Mouse (Mus musculus) spleen, embryonic (tissue): ENCODE measurements around the gene Emc9.

Experiments used
- CTCF ChIA-PET: fragments of 350-600 bp; sonication (Branson Sonifier 250); formaldehyde crosslinking; loops from one replicate; lab custom pipeline; 2022; lab: Charles Lee

Gene Emc9

GRCm38 (mm10) chr14:55563249-55563648, 21.9 kb downstream of the Emc9 start:
- CTCF ChIA-PET, result no interaction called here

DNA sequence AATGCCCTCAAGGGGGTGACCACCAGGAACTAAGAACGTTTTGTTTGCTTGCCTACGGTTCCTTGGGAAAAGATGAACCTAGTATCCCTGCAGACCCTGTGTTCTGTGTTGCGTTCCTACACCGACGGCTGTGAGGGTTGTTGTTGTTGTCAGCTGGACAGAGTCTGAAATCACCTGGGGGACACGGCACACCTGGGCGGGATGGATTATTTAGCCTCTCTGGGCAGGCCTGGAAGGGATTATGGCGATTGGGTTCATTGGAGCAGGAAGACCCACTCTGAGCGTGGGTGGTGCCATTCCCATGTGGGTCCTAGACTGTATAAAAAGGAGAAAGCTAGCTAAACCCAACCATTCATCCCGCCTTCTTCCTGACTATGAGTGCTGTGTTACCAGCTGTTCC, 23.2 kb downstream of the Emc9 start:
- CTCF ChIA-PET, result interaction anchor here (0.5 kb wide), 1 partner anchor 10 kb away, joined by 18 read pairs; no protein-coding TSS in a partner anchor

- CTCF ChIA-PET, result interaction anchor here (0.7 kb wide), 1 partner anchor 25 kb away, joined by 3 read pairs; the partner anchor contains the start of gene Emc9
Measured at GRCm38 (mm10) chr14:55560202-55561073, 24.7 kb downstream of the Emc9 start, which contains the start of gene A730061H03Rik. Gene A730061H03Rik, minus strand, starts transcription at chr14:55560406.

DNA sequence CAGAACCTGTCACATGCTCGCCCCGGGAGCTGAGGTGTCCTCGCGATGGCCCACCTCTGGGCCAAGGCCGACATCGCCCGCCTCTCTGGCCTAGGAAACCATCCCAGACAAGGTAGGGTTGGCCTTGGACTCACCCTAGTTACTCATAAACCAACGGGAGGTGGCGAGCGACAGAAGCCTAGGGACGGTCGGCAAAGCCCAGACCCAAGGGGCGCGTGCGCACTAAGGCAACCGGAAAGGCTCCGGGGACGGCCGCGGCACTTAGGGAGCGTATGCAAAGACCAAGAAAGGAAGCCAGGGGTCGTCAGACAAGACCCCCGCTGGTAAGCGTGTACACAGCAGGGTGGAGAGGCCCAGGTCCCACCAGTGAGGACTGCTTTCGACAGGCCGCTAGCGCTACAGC, 25.3 kb downstream of the Emc9 start, which contains the start of gene Dcaf11:
Gene Dcaf11 (plus strand): TSS at position 208 of the 403 bp plus-strand sequence.
- CTCF ChIA-PET, result no interaction called here

DNA sequence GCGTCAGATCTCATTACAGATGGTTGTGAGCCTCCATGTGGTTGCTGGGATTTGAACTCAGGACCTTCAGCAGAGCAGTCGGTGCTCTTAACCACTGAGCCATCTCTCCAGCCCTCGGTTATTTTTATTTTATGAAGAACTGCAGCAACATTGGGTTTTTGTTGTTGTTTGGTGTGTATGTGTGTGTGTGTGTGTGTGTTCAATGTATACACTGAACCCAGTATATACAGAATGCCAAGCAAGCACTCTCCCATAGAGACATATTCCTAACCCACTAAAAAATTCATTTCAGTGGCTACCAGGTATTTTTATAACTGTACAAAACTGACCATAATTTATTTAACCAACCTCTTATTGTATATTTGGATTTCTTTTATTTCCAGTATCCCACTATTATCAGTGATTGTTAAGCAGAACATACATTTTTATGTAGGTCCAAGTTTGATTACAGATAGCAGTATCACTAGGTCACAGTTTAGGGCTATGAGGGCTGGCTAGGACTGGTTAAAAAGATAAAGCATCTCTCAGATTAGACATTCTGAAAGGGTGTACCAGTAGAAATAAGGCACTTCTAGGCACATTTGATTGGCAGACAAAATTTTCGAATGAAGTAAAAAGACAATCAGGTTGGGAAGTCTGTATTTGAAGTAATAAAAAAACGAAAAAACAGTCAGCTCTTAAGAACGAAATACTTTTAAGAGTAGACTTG, 26.2 kb downstream of the Emc9 start:
- CTCF ChIA-PET, result interaction anchor here (0.7 kb wide), 1 partner anchor 189 kb away, joined by 4 read pairs; no protein-coding TSS in a partner anchor

- CTCF ChIA-PET, result interaction anchor here (0.7 to 0.9 kb wide), 4 partner anchors 22 to 62 kb away, joined by 3 to 4 read pairs (median 3); no protein-coding TSS in a partner anchor
Measured at GRCm38 (mm10) chr14:55557587-55557986, 27.5 kb downstream of the Emc9 start.

DNA sequence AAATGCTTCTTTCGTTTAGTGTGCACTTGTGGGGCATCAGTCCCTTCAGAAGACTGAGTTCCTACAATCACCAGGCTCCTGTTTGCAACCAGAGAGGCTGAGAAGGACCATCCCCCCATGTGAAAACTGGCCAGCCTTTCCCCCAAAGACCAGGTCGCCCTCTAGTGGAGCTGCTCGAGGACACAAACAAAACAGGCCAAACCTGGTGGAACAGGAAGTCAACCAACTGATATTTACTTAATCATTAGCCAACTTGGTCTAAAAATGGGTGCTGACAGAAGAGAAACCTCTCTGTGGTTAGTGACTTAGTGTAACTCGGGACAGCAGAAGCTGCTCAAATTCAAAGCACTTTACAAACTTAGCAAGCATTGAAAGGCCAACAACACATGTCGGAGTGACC, 28.1 kb downstream of the Emc9 start:
- CTCF ChIA-PET, result interaction anchor here (0.6 to 1.3 kb wide), 5 partner anchors 16 to 76 kb away, joined by 3 to 5 read pairs (median 4); no protein-coding TSS in a partner anchor

GRCm38 (mm10) chr14:55555788-55556187, 29.3 kb downstream of the Emc9 start:
- CTCF ChIA-PET, result interaction anchor here (0.5 to 1.3 kb wide), 5 partner anchors 14 to 396 kb away, joined by 3 to 7 read pairs (median 5); no protein-coding TSS in a partner anchor

DNA sequence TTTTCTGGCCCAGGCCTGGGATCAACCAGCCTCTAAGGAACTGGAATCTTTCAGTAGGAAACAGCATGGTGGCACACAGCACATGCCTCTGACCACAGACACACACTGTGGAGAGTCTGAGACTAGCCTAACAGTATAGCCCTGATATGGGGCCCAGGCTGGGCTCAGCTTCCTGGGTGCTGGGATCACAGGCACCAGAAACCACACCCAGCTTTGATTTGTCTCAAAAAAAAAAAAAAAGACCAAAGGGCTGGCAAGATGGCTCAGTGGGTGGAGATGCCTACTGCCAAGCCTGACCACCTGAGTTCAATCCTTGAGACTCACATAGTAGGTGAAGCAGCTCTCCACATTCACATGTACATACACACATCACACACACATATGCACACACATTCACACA, 30.5 kb downstream of the Emc9 start:
- CTCF ChIA-PET, result interaction anchor here (0.6 kb wide), 1 partner anchor 33 kb away, joined by 6 read pairs; no protein-coding TSS in a partner anchor

DNA sequence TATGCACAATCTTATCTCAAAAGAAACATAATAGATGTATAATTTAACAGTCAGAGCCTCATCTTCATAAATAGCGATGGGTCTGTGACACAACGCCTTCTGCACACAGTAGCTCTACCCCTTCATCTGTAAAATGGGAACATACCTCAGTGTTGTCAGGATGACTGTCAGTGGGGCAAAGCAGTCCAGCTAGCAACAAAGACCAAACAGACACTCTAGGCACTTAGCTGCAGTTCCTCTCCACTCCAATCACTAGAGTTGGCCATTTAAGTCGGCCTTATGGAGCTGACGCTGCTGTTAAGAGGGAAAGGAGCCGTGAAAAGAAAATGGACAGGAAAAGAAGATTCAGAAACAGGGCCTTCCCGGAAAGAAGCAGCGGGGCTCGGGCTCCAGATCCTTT, 33.3 kb downstream of the Emc9 start:
- CTCF ChIA-PET, result no interaction called here

- CTCF ChIA-PET, result no interaction called here
Measured at GRCm38 (mm10) chr14:55551347-55551746, 33.8 kb downstream of the Emc9 start.

DNA sequence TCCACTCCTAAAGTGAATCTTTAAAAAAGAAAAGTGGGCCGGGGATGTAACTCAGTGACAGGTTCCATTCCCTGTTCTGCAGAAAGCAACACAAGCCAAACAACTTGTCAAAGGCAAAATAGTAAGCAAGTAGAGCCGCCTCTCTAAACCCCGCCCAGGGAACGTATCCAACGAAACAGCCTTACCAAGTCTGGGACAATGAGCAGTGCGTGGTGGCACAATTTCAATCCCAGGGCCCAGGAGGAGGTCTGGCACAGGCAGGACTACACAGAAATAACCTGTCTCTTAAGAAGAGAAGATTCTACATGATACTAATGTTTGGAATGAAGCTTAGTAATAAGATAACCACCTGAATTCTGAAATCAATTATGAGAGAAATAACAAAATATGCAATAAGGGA, 34.9 kb downstream of the Emc9 start:
- CTCF ChIA-PET, result no interaction called here

DNA sequence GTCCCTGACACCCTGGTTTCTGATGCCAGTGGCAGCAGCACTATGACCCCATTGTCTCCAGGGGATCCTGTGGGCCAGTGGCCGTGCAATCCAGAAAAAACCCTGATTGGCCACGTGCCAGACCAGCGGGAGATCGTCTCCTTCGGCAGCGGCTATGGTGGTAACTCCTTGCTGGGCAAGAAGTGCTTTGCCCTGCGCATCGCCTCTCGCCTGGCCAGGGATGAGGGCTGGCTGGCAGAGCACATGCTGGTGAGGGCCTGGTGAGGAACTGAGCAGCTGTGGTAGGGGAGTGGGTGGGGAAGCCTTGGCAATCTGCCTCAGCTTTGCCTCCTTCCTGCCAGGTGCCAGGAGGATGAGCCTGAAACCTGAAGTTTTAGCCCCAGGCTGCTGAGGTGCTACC, 40.8 kb downstream of the Emc9 start:
- CTCF ChIA-PET, result no interaction called here

DNA sequence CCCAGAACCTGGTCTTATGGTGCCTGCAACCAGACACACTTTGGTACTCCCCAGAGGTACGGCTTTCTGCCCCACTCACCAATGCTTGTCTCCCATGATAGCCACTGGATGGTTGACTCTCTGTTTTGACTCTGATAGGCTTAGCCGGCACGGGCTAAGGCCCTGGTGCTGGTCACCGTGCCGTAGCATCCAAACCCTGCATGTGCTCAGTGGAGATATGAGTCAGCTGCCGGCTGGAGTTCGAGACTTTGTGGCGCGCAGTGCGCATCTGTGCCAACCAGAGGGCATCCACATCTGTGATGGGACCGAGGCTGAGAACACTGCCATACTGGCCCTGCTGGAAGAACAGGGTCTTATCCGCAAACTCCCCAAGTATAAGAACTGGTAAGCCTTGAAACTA, 42.8 kb downstream of the Emc9 start:
- CTCF ChIA-PET, result interaction anchor here (0.7 kb wide), 1 partner anchor 14 kb away, joined by 7 read pairs; no protein-coding TSS in a partner anchor

GRCm38 (mm10) chr14:55540787-55541321, 44.2 kb downstream of the Emc9 start:
- CTCF ChIA-PET, result interaction anchor here (0.7 to 1.4 kb wide), 2 partner anchors 13 to 16 kb away, joined by 4 to 5 read pairs; no protein-coding TSS in a partner anchor

DNA sequence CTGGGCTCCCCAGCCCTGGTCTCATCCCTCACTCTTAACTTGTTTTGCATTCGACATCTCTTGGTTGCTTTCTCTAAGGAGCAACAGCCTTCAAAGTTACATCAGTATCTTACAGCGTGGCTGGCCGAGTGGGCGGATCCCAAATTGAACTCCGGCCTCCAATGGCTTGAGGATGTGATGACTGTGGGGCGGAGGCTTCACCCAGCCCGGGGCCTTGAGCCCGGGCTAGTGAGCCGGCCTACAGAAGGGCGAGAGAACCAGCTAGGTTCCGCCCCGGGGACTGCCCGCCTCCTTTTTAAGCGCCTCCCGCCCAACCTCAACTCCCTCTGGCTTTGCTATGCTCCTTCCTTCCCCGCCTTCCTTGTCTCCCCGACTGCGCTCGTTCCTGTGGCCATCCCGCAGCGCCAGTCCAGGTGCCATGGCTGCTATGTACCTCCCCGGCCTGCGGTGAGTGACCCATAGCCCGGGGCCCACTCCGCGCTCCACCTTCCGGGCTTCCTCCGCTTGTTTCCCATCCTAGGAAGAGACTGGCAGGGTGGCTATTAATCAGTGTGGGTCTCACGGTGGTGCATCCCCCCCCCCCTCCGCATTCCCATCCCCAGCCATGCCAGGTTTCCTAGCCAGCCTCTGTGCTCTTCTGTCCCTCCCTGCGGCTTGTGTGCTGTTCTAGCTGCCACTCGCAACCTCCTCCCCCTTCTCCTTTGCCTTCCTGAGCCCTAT, 44.9 kb downstream of the Emc9 start, which contains the start of gene Pck2:
Gene Pck2 (plus strand): TSS at position 200 of the 720 bp plus-strand sequence.
- CTCF ChIA-PET, result interaction anchor here (0.6 to 1.4 kb wide), 3 partner anchors 13 to 60 kb away, joined by 4 to 7 read pairs (median 5); no protein-coding TSS in a partner anchor

DNA sequence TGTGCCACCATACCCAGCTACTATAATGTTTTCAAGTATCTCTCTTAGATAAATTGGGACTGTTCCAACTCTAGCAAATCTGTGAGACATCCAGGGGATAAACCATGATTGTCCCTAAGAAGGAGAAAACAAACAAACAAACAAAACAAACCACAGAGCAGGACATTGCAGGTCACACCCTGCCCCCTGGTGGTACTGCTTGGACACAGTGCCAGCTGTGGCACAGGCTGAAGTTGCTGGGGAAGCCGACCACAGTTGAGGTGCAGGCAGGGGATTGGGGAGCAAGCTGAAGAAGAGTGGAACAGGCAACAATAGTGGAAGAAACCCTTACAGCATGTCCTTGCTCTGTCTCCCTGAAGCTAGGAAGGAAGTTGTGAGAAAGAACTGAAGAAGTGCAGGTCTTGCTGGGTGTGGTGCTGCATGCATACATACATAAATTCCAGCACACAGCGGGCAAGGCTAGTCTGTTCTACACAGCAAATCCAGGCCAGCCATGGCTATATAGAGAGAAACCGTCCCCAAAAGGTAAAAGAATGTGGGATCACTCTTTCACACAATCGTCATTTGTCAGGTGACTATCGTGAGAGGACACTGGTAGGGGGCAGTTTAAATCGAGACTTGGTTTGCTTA, 48.9 kb downstream of the Emc9 start:
- CTCF ChIA-PET, result interaction anchor here (1.3 kb wide), 1 partner anchor 21 kb away, joined by 4 read pairs; no protein-coding TSS in a partner anchor
